Mouse (Mus musculus) T-cell, adult 66 days (primary cell): ENCODE measurements around the gene Il12a. TPM values are rescaled to one million over a fixed set of nuclear protein-coding genes. Genes with fewer than 3 reads are reported as not detected.

ENCODE experiments used
- total RNA-seq, 2 experiments: library from RNA; stranded (reverse); gene quantifications; 3 replicates in 1 of 2; 4 replicates in 1 of 2; pipeline ENCODE4 v1.2.4; 2023

The Il12a gene
- total RNA-seq = not detected

DNA sequence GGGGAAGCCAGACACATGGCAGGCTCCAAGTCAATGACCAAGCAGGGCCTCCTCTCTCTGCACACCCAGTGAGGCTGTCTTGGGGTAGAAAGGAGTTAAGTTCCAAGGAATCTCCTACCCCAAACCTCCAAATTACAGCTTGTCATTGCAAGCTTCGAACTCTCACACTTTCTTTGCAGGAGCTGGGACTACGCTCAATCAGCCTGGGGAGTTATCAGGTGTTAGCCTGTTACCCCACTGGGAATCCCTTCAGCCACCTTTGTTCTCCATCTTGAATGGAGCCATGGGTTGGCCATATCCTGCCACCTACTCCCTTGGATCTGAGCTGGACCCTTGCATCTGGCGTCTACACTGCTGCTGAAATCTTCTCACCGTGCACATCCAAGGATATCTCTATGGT lies at the start of gene Il12a:
Il12a (plus strand) TSS at position 301 of the 400 bp plus-strand sequence.

Other genes with a start within 250 kb of the Il12a start
- gene 1110032F04Rik, start 178.9 kb downstream of the Il12a start, total RNA-seq = 1 to 10 TPM; 2.7 to 2.9 TPM